Mouse (Mus musculus) gastrocnemius, postnatal 10 days (tissue): ENCODE measurements around the gene Bbs2. TPM values are rescaled to one million over a fixed set of nuclear protein-coding genes. Genes with fewer than 3 reads are reported as not detected.

Source experiments
- DNase-seq: peaks from one replicate; pipeline ENCODE4 v3.0.0; 2021; ENCODE audit warnings: mixed read lengths
- total RNA-seq, 2 experiments: library from RNA; stranded (reverse); gene quantifications; 2 replicates each; pipeline ENCODE4 v1.2.3; 2021

Bbs2 gene
- total RNA-seq, 2 experiments from 2014 or later: 3.9 to 4.7 TPM

GRCm38 (mm10) chr8:94098996-94099395, 268 bp upstream of the Bbs2 start:
- DNase-seq: no peak

- no peak for DNase-seq
Measured at GRCm38 (mm10) chr8:94094281-94094680, 4.4 kb downstream of the Bbs2 start.

DNA sequence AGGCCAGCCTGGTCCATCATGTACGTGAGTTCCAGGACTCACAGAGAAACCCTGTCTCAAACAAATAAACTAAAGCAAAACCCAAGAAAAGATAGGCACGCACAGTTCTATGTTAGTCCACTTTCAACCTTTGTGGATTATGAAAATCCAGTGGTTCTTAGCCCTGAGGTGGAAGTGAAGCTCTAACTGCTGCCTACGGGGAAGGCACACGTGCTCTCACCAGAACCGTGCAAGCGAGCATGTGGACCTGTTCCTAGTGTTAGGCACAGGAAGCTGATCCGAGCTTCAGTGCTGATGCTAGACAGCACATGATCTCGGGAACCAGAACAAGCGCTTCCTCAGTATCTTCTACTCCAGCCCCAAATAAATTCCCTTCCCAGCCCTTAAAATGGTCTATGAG, 5.9 kb downstream of the Bbs2 start:
- no peak for DNase-seq

- DNase-seq: no peak
Measured at GRCm38 (mm10) chr8:94089715-94090114, 9.0 kb downstream of the Bbs2 start.

- DNase-seq: no peak
Measured at GRCm38 (mm10) chr8:94087964-94088363, 10.8 kb downstream of the Bbs2 start.

GRCm38 (mm10) chr8:94076461-94077192, 22.1 kb downstream of the Bbs2 start:
- DNase-seq: no peak

DNA sequence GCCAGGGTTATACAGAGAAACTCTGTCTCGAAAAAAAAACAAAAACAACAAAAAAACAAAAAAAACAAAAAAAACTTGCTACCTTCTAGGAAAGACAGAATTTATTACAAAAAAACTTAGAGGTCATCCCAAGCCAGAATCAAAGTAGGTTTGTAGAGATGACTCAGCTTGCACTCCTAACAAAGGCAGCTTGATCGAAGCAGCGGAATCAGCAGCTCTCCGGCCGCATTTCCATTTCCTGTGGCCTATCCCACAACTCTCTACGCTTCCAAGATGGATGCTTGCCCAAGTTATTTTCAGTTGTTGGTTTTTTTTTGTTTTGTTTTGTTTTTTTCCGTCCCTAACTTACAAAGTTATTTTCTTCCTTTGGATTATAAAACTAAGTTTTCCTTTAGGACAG, 29.9 kb downstream of the Bbs2 start:
- DNase-seq: no peak

DNA sequence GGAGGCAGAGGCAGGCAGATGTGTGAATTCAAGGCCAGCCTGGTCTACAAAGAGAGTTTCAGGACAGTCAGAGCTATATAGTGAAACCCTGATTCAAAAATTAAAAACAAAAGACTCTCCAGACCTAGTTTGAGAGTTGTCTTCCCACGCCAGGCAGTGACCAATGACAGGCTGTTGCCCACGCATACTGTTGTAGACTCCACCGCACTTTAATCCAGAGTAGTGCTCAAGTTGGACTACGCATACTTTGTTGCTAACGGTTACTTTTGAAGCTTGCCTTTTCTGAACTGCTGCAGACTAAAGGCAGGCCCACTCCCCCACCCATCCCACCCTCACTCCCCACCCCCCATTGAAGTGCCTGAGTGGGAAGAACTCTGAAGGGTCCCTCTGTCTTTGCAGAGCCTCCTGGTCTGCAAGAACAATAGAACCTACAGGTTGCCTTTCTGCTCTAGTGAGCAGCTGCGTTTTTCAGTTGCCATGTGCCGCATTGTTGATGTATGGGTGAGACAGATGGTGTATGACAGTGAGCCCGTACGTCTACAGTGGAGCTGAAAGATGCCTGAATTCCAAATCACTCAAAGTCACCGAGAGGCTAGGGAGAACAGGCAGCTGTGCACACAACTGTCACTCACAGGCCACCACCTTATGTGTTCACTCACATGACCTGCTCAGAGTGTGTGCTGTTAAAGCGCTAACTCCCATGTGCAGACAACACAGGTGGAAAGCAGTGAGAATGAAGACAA, 32.4 kb downstream of the Bbs2 start:
- DNase-seq: no peak

GRCm38 (mm10) chr8:94057157-94057854, 41.4 kb downstream of the Bbs2 start:
- DNase-seq: peak; percentile 67

GRCm38 (mm10) chr8:94052696-94053095, 46.0 kb downstream of the Bbs2 start:
- DNase-seq: no peak

DNA sequence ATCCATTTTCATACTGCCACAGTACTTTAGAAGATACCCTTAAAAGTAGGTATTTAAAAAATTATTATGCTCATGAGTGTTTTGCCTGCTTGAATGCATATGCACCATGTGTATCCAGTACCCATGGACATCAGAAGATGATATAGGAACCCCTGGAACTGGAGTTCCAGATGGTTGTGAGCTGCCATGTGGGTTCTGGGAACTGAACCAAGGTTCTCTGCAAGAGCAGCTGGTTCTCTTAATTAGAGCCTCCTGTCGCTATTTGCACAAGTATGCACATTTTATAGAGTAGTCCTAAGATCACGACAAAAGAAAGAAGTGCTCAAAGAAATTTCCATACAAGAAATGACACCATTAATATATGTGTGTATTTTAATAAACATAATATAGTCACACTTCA, 50.9 kb downstream of the Bbs2 start:
- DNase-seq: no peak

- no peak for DNase-seq
Measured at GRCm38 (mm10) chr8:94037806-94038205, 60.9 kb downstream of the Bbs2 start.

GRCm38 (mm10) chr8:94036944-94037524, 61.7 kb downstream of the Bbs2 start, which contains the start of the genes Nudt21 and Ogfod1:
Gene Nudt21, minus strand, starts transcription at chr8:94037031.
Gene Ogfod1, plus strand, starts transcription at chr8:94037198.
- peak; percentile 85 for DNase-seq

DNA sequence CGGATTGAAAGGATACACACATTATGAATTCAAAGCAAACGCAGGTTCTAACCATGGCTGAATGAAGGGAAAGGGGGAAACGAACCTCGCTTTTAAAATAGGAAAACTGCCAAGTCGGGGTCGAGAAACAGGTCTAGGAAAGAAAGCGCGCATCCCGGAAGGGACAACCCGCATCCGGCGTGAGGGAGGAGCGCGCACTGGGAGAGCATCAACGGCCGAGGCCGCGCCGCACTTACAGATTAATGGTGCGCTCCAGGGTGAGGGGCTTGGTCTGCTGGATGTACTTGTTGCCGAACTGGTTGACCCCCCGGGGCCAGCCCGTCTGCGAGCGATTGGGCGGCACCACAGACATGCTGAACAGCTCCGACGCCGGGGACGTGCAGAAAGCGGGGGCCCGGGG, 62.2 kb downstream of the Bbs2 start:
- DNase-seq: peak; percentile 56

DNA sequence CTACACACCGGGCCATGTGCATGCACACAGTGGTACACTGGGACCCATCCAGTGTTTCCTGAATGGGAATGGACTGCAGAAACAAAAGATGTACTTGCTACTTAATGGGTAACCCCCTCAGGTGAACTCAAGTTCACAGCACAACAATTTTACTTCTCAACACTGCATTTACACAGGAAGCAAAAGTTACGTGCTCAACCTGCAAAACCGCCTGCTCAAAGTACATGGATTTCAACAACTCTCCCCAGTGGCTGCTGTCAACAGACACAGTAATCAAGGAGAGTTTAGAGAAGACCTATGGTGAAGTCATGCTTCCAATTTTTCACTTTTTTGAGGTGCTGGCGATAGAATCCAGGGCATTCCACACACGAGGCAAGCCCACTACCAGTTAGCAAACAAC, 63.5 kb downstream of the Bbs2 start:
- DNase-seq: no peak

GRCm38 (mm10) chr8:94033601-94034000, 65.1 kb downstream of the Bbs2 start:
- DNase-seq: no peak

DNA sequence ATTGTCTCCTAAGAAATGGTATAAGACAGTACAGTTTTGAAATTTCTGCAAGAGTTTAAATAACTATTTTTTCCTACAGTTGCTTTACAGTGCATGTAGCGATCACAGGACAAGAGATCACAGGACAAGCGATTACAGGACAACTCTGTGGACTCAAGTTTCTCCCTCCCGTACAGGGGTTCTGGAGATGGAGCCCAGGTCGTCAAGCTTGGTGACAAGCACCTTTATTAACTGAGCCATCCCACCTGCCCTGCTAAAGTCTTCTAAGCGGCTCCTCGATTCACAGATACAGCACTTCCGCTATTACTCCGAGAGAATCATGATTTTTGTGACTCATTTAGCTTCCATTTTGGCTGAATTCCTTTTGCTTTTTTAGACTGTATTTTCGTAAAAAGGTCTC, 69.0 kb downstream of the Bbs2 start:
- DNase-seq: no peak

- no peak for DNase-seq
Measured at GRCm38 (mm10) chr8:94023916-94024315, 74.8 kb downstream of the Bbs2 start.
